Mouse (Mus musculus) embryonic facial prominence, embryonic 11.5 days (tissue): ENCODE data around the gene Abcg1. TPM values are rescaled to one million over a fixed set of nuclear protein-coding genes. Genes with fewer than 3 reads are reported as not detected.

ENCODE experiments used
- ATAC-seq: fragments of 200-750 bp; cut with Nextera tagmentation; replicated peaks from 2 replicates; pipeline ENCODE4 v1.8.0; 2017; ENCODE audit warnings: low read depth; ENCODE audit not compliant: insufficient number of reproducible peaks, low FRiP score, low TSS enrichment
- DNase-seq: peaks from one replicate; pipeline ENCODE4 v3.0.0-alpha.2; 2015; ENCODE audit warnings: low spot score
- H3K27ac ChIP-seq: fragments of 300-500 bp; sonication (generic); replicated peaks from 2 replicates; pipeline ENCODE4 v1.5.1; 2014; ENCODE audit warnings: mild to moderate bottlenecking, low read depth, low read length, control low read depth
- H3K27me3 ChIP-seq: fragments of 300-500 bp; sonication (generic); 2 replicates; pipeline ENCODE4 v1.6.1; 2014; ENCODE audit warnings: mild to moderate bottlenecking, low read length, moderate library complexity, mixed read lengths; ENCODE audit not compliant: control insufficient read depth, insufficient read depth
- H3K36me3 ChIP-seq: fragments of 300-500 bp; sonication (generic); replicated peaks from 2 replicates; pipeline ENCODE4 v1.6.1; 2014; ENCODE audit warnings: low read depth, mild to moderate bottlenecking, low read length, moderate library complexity, mixed read lengths; ENCODE audit not compliant: control insufficient read depth, insufficient read depth
- H3K4me1 ChIP-seq: fragments of 300-500 bp; sonication (generic); 2 replicates; pipeline ENCODE4 v1.6.1; 2014; ENCODE audit warnings: low read length, mixed read lengths; ENCODE audit not compliant: control insufficient read depth, insufficient read depth
- H3K4me2 ChIP-seq: fragments of 300-500 bp; sonication (generic); 2 replicates; pipeline ENCODE4 v1.6.1; 2014; ENCODE audit warnings: low read depth, mild to moderate bottlenecking, control low read depth, low read length, moderate library complexity
- H3K4me3 ChIP-seq: fragments of 300-500 bp; sonication (generic); 2 replicates; pipeline ENCODE4 v1.5.1; 2014; ENCODE audit warnings: low read depth, low read length, control low read depth
- H3K9ac ChIP-seq: fragments of 300-500 bp; sonication (generic); replicated peaks from 2 replicates; pipeline ENCODE4 v1.6.1; 2014; ENCODE audit warnings: mild to moderate bottlenecking, control low read depth, low read length
- H3K9me3 ChIP-seq: fragments of 300-500 bp; sonication (generic); replicated peaks from 2 replicates; pipeline ENCODE4 v1.6.1; 2016; ENCODE audit warnings: mild to moderate bottlenecking, low read length, inconsistent platforms, mixed read lengths; ENCODE audit not compliant: control insufficient read depth
- whole genome bisulfite sequencing: fragments of 180-500 bp; shearing (Covaris S2); extraction: QIAGEN DNeasy Blood & Tissue Kit; methylation state at CpG from one replicate; pipeline ENCODE4 v1.1.7; 2014; 5-methylcytosine and 5-hydroxymethylcytosine counted together
- polyA plus RNA-seq: library from polyadenylated mRNA; unstranded; fragments of >200 nt; fragmentation: Nextera tagmentation; extraction: Ambion mirVana; gene quantifications from 2 replicates; pipeline ENCODE4 v1.2.1, GENCODE M21; 2014

Gene Abcg1
- polyA plus RNA-seq, 1 experiment from 2014 or later = 11.7 TPM

DNA sequence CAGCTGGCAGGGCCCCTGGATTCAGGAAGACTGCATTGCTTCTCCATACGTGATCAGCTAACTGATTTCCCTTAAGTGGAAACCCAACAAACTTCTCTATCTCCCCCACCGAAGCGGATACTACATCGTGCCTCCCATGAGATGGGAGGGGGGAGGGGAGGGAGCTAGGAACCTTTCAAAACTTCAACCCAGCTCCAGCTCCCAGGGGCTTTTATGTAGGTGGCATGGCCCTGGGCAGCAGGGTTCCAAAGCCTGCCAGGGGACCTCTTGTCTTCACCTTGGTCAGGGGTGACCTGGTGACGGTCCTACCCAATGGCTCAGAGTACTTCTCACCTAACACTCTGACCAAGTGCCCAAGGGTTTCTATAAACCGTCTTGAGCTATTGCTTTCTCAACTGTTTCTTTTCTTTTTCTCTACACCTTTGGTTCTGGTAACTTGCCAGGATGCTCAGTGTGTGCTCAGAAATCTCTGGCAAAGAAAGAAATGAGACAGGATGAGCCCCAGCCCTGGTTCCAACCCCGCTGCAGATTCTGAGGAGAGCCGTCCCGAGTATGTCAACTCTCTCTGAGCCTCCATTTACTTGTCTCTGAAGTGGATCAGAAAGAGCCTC, 71.3 kb downstream of the Abcg1 start:
- Histone ChIP-seq H3K27me3 (no peaks in the 10 kb centered on the region), H3K4me3 (no peak overlapping the region), H3K36me3 (no peaks in the 10 kb centered on the region), H3K27ac (no peak overlapping the region), H3K9ac (no peak overlapping the region), H3K4me2 (no peak overlapping the region), H3K4me1 (no peaks in the 10 kb centered on the region), H3K9me3 (no peaks in the 10 kb centered on the region)
- no peak for DNase-seq
- 85% methylated on average over 9 of the region's 9 CpGs for WGBS
- no peak for ATAC-seq

DNA sequence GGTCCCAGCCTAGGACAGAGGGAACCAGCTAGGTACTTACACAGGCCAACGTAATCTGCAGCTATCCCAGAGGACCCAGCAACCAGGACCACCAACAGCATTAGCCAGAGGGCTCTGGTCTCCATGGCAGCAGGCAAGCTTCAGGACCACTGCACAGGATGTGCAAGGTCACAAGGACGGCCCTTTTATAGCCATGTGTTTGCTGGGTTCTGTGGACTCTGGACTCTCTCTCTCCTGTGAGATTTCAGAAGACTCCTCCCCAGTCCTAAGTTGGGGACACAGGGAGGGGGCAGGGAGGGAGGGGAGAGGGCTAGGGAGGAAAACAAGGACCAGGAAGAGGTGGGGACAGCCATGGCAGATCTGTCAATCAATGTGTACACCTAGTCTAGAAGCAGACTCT, 72.0 kb downstream of the Abcg1 start, which contains the start of gene Tff3:
TSS of gene Tff3 (minus strand) at position 195 of the 400 bp plus-strand sequence.
- WGBS = 4% methylated on average over 2 of the region's 2 CpGs
- no peak within 1 kb of the TSS for H3K4me2 ChIP-seq
- DNase-seq (no peak), ATAC-seq (no peak)
- no peak within 1 kb of the TSS for H3K27ac ChIP-seq
- no peaks in the 10 kb centered on the region for H3K9me3 ChIP-seq
- H3K9ac ChIP-seq = no peak within 1 kb of the TSS
- H3K36me3 ChIP-seq = no peaks in the 10 kb centered on the region
- no peak within 1 kb of the TSS for H3K4me3 ChIP-seq
- H3K4me1 ChIP-seq = no peaks in the 10 kb centered on the region
- no peaks in the 10 kb centered on the region for H3K27me3 ChIP-seq

- Histone ChIP-seq H3K4me3 (no peak overlapping the region), H3K27ac (no peak overlapping the region), H3K27me3 (no peaks in the 10 kb centered on the region), H3K36me3 (no peaks in the 10 kb centered on the region), H3K9ac (no peak overlapping the region), H3K9me3 (no peaks in the 10 kb centered on the region), H3K4me1 (no peaks in the 10 kb centered on the region), H3K4me2 (no peak overlapping the region)
- 85% methylated on average over 10 of the region's 10 CpGs for WGBS
- DNase-seq (no peak), ATAC-seq (no peak)
Observed at GRCm38 (mm10) chr17:31131269-31131821, 73.9 kb downstream of the Abcg1 start.

- Histone ChIP-seq H3K27ac (no peak overlapping the region), H3K27me3 (no peaks in the 10 kb centered on the region), H3K4me1 (no peaks in the 10 kb centered on the region), H3K4me3 (no peak overlapping the region), H3K9me3 (no peaks in the 10 kb centered on the region), H3K4me2 (no peak overlapping the region), H3K9ac (no peak overlapping the region), H3K36me3 (no peaks in the 10 kb centered on the region)
- WGBS = 79% methylated on average over 15 of the region's 15 CpGs
- DNase-seq (no peak), ATAC-seq (no peak)
Observed at GRCm38 (mm10) chr17:31133776-31134175, 76.3 kb downstream of the Abcg1 start.

DNA sequence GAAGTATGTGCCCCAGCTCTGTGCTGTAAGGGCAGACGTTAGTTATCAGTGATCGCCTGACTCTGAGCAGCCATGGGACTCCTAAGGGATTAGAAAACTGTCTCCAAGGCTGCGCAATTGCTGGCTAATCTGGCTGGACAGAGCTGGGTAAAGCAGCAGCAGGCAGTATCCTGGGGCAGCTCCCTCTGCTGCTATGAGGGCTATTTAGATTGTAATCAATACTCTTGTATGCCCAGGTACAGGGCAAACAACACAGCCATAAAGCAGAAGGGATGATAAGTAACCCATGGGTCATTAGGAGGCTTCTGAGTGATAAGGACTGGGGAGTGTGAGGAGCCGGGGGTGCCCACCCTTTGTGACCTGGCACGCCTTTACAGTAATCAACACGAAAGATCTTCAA, 77.4 kb downstream of the Abcg1 start:
- Histone ChIP-seq H3K4me2 (no peak overlapping the region), H3K9ac (no peak overlapping the region), H3K4me3 (no peak overlapping the region), H3K9me3 (no peaks in the 10 kb centered on the region), H3K4me1 (no peaks in the 10 kb centered on the region), H3K36me3 (no peaks in the 10 kb centered on the region), H3K27ac (no peak overlapping the region), H3K27me3 (no peaks in the 10 kb centered on the region)
- 66% methylated on average over 6 of the region's 6 CpGs for WGBS
- DNase-seq = no peak
- no peak for ATAC-seq

GRCm38 (mm10) chr17:31136291-31136690, 78.8 kb downstream of the Abcg1 start:
- Histone ChIP-seq H3K4me1 (no peaks in the 10 kb centered on the region), H3K4me2 (no peak overlapping the region), H3K9ac (no peak overlapping the region), H3K36me3 (no peaks in the 10 kb centered on the region), H3K27ac (no peak overlapping the region), H3K27me3 (no peaks in the 10 kb centered on the region), H3K4me3 (no peak overlapping the region), H3K9me3 (no peaks in the 10 kb centered on the region)
- ATAC-seq (no peak), DNase-seq (no peak)
- WGBS = 56% methylated on average over 3 of the region's 3 CpGs

DNA sequence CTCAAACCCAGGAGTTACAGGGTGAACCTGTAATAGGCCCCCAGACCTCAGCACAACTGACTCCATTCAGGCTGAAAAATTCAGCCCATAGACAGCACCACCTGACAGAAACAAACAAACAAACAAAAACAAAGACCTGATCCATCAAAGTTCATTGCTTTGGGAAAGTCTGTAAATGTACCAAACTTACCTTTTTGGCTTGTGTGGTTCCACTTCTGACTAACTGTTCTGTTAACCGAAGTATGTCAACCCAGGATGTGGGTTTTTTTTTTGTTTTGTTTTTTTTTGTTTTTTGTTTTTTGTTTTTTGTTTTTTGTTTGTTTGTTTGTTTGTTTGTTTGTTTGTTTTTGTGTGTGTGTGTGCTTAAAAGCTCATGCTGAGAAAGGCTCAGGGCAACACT, 79.3 kb downstream of the Abcg1 start:
- H3K36me3 ChIP-seq = no peaks in the 10 kb centered on the region
- WGBS = 82% methylated on average over 1 of the region's 1 CpGs
- H3K9ac ChIP-seq = no peak overlapping the region
- ATAC-seq (no peak), DNase-seq (no peak)
- H3K27ac ChIP-seq = no peak overlapping the region
- H3K4me3 ChIP-seq = no peak overlapping the region
- H3K4me2 ChIP-seq = no peak overlapping the region
- no peaks in the 10 kb centered on the region for H3K4me1 ChIP-seq
- H3K27me3 ChIP-seq = no peaks in the 10 kb centered on the region
- no peaks in the 10 kb centered on the region for H3K9me3 ChIP-seq

DNA sequence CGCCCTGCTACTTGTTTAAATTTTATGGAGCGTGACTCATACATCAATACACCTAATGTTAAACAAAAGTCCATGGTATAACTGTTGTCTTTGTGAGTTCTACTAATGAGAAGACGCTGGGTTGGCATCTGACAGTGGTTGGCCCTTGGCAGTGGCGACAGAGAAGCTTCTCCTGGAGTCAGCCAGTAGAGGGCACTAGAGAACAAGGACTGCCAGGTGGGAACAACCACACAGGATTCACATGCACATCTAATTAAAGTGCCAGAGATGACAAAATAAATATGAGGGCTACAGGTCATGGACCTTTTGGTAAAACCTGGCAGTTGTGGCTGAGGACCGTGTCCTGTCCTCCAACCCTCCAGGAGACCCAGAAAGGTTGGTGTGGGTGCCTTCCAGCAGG, 80.9 kb downstream of the Abcg1 start:
- H3K9me3 ChIP-seq = no peaks in the 10 kb centered on the region
- no peak for ATAC-seq

More for the DNA sequence above, 80.9 kb downstream of the Abcg1 start:
- Histone ChIP-seq H3K9ac (no peak overlapping the region), H3K4me1 (no peaks in the 10 kb centered on the region), H3K4me3 (no peak overlapping the region), H3K4me2 (no peak overlapping the region), H3K27me3 (no peaks in the 10 kb centered on the region), H3K36me3 (no peaks in the 10 kb centered on the region), H3K27ac (no peak overlapping the region)
- 19% methylated on average over 5 of the region's 5 CpGs for WGBS
- DNase-seq = peak; percentile 79
